Mouse (Mus musculus): Measurements from ENCODE around the gene Gclc. TPM values are rescaled to one million over a fixed set of nuclear protein-coding genes. Genes with fewer than 3 reads are reported as not detected.

Gclc gene
- total and polyA plus RNA-seq, 3 experiments, result 20.4 to 84.8 (median 35.7) TPM

DNA sequence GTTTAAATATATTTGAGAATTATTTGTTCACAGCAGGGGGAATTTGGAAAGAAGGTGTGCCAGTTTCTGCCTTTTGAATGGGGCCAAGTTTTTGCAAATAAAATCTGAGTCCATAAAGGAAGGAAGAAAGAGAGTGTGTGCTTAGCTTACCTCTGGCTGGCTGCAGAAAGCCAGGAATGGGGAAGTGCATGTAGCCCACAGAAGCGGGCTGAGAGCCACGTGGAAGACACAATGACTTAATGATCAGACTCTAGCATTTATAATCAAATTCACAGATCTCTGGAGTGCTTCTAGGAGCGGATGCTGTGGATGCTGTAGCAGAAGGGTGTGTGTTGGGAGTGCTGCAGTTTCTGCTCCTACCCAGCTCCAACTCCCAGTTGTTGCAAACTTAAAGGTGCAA is 22.3 kb upstream of the Gclc start:
- Histone ChIP-seq H3K4me2 (ENCODE audit: insufficient read depth, low read depth, poor library complexity, severe bottlenecking) (no peak overlapping the region), H3K79me2 (replicated peaks; ENCODE audit: control insufficient read depth, extremely low read depth, insufficient read depth, poor library complexity, severe bottlenecking) (no peaks in the 10 kb centered on the region), H3K27ac (ENCODE audit: insufficient read depth, low read depth) (no peak overlapping the region), H3K27me3 (replicated peaks) (no peaks in the 10 kb centered on the region), H3K4me3 (replicated peaks in 1 of 3; ENCODE audit: low read depth in 2 of 3, low read length in 2 of 3, poor library complexity in 1 of 3) (no peak overlapping the region), H3K9me3 (replicated peaks; ENCODE audit: low read length) (no peaks in the 10 kb centered on the region), H3K9ac (ENCODE audit: insufficient read depth, low read depth) (no peak overlapping the region), H3K36me3 (replicated peaks in 1 of 2; ENCODE audit: control insufficient read depth in 1 of 2, insufficient read depth in 1 of 2, low read length in 1 of 2) (no peaks in the 10 kb centered on the region), H3K4me1 (ENCODE audit: control insufficient read depth in 1 of 2, insufficient read depth in 2 of 2) (peaks cover 2 to 26% of the 10 kb centered on the region in 2 experiments; a peak in 2 of 4 replicates)
- TF ChIP-seq JUND (conservative IDR thresholded peaks at IDR 0.05; ENCODE audit: low read depth, low read length) (no peak), ZNF384 (IDR thresholded peaks at IDR 0.05; ENCODE audit: low read depth, low read length) (no peak), POLR2AphosphoS2 (IDR thresholded peaks at IDR 0.05; ENCODE audit: low read depth, low read length) (no peak), CTCF (conservative IDR thresholded peaks at IDR 0.05 in 1 of 2, IDR thresholded peaks at IDR 0.05 in 1 of 2; ENCODE audit: low read depth in 2 of 2, low read length in 2 of 2) (no peak), NRF1 (IDR thresholded peaks at IDR 0.05; ENCODE audit: low read depth, low read length) (no peak), MYC (IDR thresholded peaks at IDR 0.05; ENCODE audit: low read depth, low read length) (no peak)
- no peak for DNase-seq (ENCODE audit: extremely low read depth)
- dilution Hi-C loops (cut with MboI; ENCODE audit: extremely low pct_ligation_motif_present, extremely low pct_unique_long_range_greater_than_20kb, low sequenced_read_pairs) (no loop called here), in situ Hi-C loops (cut with MboI; ENCODE audit: low pct_ligation_motif_present, low pct_unique_long_range_greater_than_20kb, low sequenced_read_pairs) (no loop called here)

DNA sequence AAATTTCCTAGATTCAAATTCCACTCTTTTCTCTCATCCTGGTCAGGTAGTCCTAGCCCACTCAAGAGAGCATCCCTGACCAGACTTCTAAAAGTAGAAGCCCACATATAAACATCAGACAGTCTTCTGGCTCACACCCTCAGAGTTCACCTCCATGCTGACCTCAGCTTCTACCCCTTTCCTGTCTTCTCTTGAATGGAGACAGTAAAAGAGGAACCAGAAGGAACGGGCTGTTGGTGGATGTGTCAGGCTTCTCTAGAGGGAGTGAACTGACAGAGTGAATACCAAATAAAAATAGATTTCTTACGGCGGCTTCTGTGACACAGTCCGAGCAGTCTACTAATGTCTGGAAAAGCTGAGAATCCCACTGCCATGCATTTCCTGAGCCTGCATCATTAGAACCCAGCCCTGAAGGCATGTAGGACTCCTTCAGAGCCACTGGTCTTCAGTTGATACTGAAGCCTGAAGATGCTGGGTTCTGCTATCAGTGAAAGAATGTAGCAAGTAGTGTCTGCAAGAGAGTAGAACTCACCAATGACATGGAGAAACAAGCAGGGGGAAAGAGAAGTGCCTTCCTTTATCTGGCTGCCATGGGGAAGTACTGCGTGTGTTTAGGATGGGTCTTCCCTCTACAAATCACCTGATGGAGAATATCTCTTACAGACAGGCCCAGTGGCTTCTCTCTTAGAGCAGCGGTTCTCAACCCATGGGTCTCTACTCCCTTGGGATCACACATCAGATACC is 16.9 kb upstream of the Gclc start:
- Histone ChIP-seq H3K79me2 (replicated peaks; ENCODE audit: control insufficient read depth, extremely low read depth, insufficient read depth, poor library complexity, severe bottlenecking) (no peaks in the 10 kb centered on the region), H3K4me1 (ENCODE audit: control insufficient read depth in 1 of 2, insufficient read depth in 2 of 2) (peaks cover 3 to 19% of the 10 kb centered on the region in 2 experiments; a peak in 2 of 4 replicates), H3K36me3 (replicated peaks in 1 of 2; ENCODE audit: control insufficient read depth in 1 of 2, insufficient read depth in 1 of 2, low read length in 1 of 2) (no peaks in the 10 kb centered on the region), H3K4me3 (replicated peaks in 1 of 3; ENCODE audit: low read depth in 2 of 3, low read length in 2 of 3, poor library complexity in 1 of 3) (no peak overlapping the region), H3K9me3 (replicated peaks; ENCODE audit: low read length) (no peaks in the 10 kb centered on the region), H3K27me3 (replicated peaks) (no peaks in the 10 kb centered on the region), H3K9ac (ENCODE audit: insufficient read depth, low read depth) (no peak overlapping the region), H3K27ac (ENCODE audit: insufficient read depth, low read depth) (no peak overlapping the region), H3K4me2 (ENCODE audit: insufficient read depth, low read depth, poor library complexity, severe bottlenecking) (0 out of 2 replicates have a peak overlapping the region, but pooled peaks have one; percentile 14)
- DNase-seq (ENCODE audit: extremely low read depth), result peak; percentile 54
- dilution Hi-C loops (cut with MboI; ENCODE audit: extremely low pct_ligation_motif_present, extremely low pct_unique_long_range_greater_than_20kb, low sequenced_read_pairs), result no loop called here
- in situ Hi-C loops (cut with MboI; ENCODE audit: low pct_ligation_motif_present, low pct_unique_long_range_greater_than_20kb, low sequenced_read_pairs), result no loop called here
- TF ChIP-seq MEF2A (IDR thresholded peaks at IDR 0.05; ENCODE audit: borderline replicate concordance, low read depth, low read length) (no peak), MAFK (IDR thresholded peaks at IDR 0.05; ENCODE audit: insufficient replicate concordance, low read length) (0 out of 2 replicates have a peak, but pooled peaks have one; percentile 9), EP300 (IDR thresholded peaks at IDR 0.05; ENCODE audit: low read length) (peak; percentile 8; the same call in 1 of the 2 replicates)

DNA sequence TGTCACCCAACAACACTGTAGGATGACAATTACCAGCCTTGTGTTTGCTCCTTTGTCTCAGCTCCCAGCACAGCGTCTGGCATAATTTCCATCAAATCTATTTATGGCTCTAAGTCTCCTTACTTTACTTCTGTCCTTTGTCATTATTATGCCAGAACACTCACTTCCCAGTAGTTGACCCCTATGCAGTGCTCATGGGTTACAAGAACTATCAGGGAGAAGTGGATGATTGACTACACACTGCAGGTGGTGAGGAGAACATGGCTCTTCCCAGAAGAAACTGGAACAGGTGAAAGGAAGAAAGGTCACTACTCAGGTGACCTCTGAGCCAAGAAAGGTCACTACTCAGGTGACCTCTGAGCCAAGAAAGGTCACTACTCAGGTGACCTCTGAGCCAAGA is 12.9 kb upstream of the Gclc start:
- peaks cover 6 to 27% of the 10 kb centered on the region in 2 experiments; a peak in 2 of 4 replicates for H3K4me1 ChIP-seq (ENCODE audit: control insufficient read depth in 1 of 2, insufficient read depth in 2 of 2)
- H3K36me3 ChIP-seq (replicated peaks in 1 of 2; ENCODE audit: control insufficient read depth in 1 of 2, insufficient read depth in 1 of 2, low read length in 1 of 2), result no peaks in the 10 kb centered on the region
- no peak overlapping the region for H3K4me3 ChIP-seq (replicated peaks in 1 of 3; ENCODE audit: low read depth in 2 of 3, low read length in 2 of 3, poor library complexity in 1 of 3)
- no peaks in the 10 kb centered on the region for H3K9me3 ChIP-seq (replicated peaks; ENCODE audit: low read length)
- no peaks in the 10 kb centered on the region for H3K79me2 ChIP-seq (replicated peaks; ENCODE audit: control insufficient read depth, extremely low read depth, insufficient read depth, poor library complexity, severe bottlenecking)
- no peak for TF ChIP-seq MXI1 (IDR thresholded peaks at IDR 0.05; ENCODE audit: low read depth, low read length)
- TF ChIP-seq ZNF384 (IDR thresholded peaks at IDR 0.05; ENCODE audit: low read depth, low read length), result no peak
- TF ChIP-seq BHLHE40 (IDR thresholded peaks at IDR 0.05; ENCODE audit: low read depth, low read length), result no peak
- H3K27me3 ChIP-seq (replicated peaks), result no peaks in the 10 kb centered on the region
- H3K4me2 ChIP-seq (ENCODE audit: insufficient read depth, low read depth, poor library complexity, severe bottlenecking), result no peak overlapping the region
- in situ Hi-C loops (cut with MboI; ENCODE audit: low pct_ligation_motif_present, low pct_unique_long_range_greater_than_20kb, low sequenced_read_pairs) (no loop called here), dilution Hi-C loops (cut with MboI; ENCODE audit: extremely low pct_ligation_motif_present, extremely low pct_unique_long_range_greater_than_20kb, low sequenced_read_pairs) (no loop called here)
- no peak overlapping the region for H3K9ac ChIP-seq (ENCODE audit: insufficient read depth, low read depth)
- no peak for DNase-seq (ENCODE audit: extremely low read depth)
- H3K27ac ChIP-seq (ENCODE audit: insufficient read depth, low read depth), result no peak overlapping the region
